Mouse (Mus musculus): Measurements from ENCODE around the gene Mospd1.

Gene Mospd1

DNA sequence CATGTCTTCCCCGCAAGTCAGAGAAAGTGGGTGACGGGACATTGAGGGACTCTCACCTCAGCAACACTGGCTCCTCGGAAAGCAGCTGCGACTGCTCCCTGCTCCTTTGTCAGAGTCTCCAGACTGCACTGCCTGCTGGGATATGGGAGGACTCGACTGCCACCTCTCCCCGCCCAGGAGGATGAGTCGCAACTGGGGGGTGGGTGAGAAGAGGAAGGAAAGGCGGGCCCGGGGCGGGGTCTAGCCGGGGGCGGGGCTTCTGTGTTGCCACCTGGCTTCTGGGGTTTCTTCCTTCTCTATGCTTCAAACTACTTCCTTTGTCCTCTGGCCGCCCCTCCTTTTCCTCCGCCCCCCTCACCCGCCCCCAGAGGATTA, at the start of gene Mospd1:
Mospd1 (minus strand) TSS at position 137 of the 375 bp plus-strand sequence.
- DNase-seq: peak; percentile 88

DNA sequence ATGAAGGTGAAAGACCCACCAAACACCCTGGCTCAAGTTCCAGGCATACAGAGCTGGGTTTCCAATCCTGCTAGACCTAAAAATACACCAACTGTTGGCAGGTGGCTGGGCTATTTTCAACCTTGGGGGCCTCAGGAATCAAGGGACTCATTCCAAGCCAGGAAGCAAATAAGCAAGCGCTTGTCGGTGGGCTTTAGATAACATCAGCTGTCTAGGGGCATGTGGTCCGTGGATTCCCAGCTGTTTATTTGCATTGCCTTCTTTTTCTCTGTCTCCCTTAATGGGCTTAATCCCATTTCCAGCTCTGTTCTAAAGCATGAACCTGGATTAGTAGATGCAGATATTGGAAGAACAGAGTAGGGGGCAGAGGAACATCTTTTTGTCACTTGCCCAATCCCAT, 16.1 kb upstream of the Mospd1 start:
- DNase-seq: no peak

DNA sequence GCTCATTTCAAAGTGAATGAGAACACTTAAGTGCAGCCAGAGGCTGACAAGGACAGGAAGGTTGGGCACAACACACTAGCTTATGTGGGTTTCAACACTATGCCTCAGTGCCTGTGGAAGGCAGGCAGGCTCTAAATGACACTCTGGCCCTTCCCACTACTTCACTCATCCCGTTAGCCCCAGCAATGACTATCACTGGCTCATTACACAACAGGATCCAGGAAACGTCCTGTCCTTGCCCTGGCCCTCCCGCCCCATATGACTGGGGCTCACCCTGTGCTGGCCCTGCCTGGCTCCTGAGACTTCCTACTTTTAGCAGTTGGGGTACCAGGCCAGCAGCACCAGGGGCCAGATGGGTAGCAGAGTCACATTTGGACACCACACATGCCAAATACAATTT, 12.8 kb upstream of the Mospd1 start:
- DNase-seq: no peak

DNA sequence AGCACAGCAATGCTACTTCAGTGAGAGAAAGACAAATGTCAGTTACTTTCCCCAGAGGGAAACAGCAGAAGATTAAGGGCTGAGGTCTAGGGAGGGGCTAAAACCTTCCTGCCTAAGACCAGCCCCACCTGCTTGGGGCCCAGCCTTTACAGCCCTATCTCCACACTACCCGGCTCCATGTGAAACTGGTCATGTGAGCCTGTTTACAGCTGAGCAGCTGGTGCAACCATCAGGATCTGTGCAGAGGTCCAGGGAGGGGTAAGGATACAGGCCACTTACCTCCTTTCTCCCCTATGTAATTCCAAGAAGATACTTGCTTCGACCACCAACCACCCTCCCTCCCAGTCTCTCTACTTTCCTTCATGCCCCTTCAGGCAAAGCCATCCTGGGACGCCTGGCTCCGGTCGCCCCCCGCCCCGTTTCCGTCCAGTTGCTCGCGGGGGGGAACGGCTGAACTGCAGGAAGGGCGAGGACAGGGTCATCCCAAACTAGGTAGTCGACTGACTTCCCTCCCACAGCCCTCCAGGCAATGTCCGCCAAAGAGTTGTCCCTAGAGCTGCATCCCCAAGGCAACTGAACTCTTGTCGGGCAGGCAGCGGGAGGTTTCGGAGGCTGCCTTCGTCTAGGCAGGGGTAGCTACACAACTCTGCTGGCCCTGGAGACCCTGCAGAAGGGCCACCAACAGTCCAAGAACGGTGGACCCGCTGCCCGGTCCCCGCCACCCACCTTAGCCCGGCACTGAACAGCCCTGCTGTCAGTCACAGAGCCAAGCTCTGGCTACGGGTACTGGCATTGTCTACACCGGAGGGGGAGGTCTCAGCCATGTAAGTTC, 552 bp downstream of the Mospd1 start:
- peak; percentile 14 for DNase-seq

DNA sequence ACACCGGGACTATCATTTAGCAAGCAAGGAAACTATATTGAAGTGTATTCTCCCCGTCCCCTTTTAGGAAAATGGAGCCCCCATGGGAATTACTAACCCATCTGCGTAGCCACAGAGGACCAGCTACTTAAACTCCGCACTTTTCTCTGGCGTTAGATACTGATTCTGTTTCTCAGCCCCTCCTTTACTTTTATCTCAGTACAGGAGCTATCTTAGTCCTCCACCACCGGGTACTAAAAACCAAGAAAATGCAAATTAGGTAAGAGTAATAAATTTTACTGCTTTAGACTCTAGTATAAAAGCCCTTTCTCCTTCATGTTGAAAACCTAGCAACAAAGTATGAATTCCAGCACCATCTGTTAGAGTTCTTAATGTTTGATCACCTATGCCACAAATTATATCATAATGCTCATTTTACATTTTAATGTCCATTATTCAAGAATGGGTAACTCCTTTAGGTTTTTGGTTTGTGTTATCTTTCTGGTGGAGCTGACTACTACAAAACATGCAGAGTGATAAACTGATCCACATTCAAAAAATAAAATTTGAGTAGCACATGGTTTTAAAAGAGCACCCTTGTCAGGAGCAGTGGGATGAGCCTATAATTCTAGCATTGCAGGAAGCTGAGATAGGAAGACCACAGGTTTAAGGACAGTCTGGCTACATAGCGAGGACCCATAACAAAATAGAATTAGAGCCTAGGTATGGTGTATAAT, 5.5 kb downstream of the Mospd1 start:
- DNase-seq: no peak

DNA sequence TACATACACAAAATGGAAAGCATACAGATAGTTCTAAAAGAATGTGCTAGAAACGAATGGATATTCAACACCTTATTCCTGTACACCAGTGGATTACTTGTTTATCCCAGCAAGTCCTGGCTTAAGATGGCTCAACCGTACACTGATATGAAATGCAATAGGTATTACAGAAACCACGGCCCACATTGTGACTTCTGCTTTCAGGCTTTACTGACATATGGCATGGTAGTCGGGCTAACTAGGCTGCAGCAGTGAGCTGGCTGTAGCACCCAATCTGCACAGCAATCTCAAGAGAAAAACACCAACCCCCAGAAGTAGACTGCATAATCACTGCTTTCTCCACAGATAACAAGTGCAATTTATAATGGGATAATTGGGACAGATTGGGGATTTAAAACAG, 21.9 kb downstream of the Mospd1 start:
- DNase-seq: no peak

DNA sequence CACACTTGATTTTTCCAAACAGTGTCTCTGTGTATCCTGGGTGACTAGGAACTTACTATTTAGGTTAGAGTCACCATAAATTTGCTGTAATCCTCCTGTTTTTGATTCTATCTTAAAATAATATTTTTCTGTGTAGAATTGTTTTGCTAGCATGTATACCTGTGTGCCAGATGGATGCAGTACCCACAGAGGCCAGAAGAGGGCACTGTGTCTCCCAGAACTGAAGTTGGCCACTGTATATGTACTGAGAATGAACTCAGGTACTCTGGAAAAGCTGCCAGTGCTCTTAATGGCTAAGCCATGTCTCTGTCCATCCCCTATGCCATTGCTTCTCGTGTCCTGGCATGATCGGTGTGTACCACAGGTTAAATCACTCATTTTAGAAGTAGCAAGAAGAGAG, 28.8 kb downstream of the Mospd1 start:
- peak; percentile 58 for DNase-seq

DNA sequence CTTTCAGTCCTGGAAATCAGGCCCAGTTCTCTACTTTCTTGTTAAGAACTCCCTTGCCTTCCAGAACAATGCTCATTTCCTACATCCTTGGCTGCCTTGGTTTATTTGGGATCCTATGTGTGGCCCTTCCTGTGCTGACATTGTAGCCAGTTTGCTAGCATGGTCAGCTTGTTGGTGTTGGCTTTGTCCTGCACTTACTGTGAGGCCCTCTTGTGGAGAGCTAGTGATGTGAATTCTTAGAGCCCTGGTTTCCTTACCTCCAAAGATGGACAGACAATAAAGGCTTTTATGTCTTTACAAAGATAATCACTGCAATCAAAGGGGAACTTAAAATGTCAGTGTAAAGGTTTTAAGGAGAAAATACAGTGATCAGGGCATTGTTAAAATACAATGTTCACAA, 32.9 kb downstream of the Mospd1 start:
- DNase-seq: no peak

DNA sequence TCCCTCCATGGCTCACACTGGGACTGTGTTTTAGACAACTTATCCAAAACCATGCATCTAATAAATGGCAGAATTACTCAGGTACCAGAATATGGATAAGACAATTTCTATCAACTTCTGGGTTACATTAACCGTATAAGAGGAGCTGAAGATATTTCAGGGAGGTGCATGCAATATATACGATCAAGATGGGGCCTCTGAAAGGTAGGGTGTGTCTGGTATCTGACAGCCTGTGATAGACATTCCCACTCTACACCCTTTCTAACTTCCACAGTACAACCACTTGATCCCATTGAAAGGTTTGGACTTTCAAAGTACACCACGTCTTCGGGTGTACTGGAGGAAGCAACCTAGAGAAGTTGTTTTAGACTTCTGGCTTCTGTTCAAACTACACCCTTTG, 39.9 kb downstream of the Mospd1 start:
- DNase-seq: no peak

DNA sequence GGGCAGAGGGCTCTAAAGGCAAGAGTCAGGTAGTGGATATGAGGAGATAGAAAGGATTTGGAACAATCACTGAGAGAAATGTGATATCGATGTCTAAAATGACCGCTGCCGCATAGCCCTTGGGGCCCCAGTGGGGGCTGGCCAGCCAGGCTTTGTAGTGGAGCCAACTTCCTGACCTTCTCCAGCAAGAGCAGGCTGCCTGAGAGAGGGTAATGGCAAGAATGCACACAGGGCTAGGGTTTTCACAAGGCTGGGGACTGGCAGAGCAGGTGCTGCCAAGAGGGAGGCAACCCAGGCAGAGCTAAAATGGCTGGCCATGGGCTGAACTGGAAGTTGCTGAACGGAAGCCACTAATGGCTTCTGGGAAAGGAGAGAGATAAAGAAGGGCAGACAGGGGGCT, 49.2 kb downstream of the Mospd1 start:
- no peak for DNase-seq

DNA sequence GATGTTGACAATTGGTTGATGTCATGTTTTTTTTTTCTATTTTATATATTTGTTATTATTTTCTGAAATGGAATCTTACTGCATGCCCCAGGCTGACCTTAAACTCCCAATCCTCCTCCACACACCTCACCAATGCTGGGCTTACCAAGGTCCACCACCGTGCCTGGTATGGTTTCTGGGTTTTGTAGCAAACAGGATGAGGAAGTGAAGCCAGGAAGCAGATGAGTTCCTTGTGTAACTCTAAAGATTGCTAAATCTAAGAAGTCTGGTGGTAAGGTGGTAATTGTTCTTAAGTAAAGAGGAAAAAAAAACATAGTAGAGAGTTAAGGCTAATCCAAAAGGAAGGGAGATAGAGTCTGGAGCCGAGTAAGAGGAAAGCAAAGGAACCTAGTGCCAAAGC, 49.7 kb downstream of the Mospd1 start:
- DNase-seq: no peak

Data from kidney, adult 18-20 months (tissue).